Mouse (Mus musculus) macrophage (primary cell): ENCODE data around the gene Trim46. TPM values are rescaled to one million over a fixed set of nuclear protein-coding genes. Genes with fewer than 3 reads are reported as not detected.
A peak's percentile ranks its signal among the peaks of the same experiment; 100 is the strongest.

ENCODE experiments used
- H3K27ac ChIP-seq: fragments of 350-480 bp; formaldehyde crosslinking; 2 replicates; pipeline ENCODE4 v1.9.0; 2021
- H3K36me3 ChIP-seq: fragments of 350-480 bp; formaldehyde crosslinking; 2 replicates; pipeline ENCODE4 v1.9.0; 2021; ENCODE audit errors: inconsistent target
- H3K4me3 ChIP-seq: fragments of 350-480 bp; formaldehyde crosslinking; 2 replicates; pipeline ENCODE4 v1.9.0; 2021; ENCODE audit errors: inconsistent target
- H3K79me2 ChIP-seq: fragments of 350-480 bp; formaldehyde crosslinking; 2 replicates; pipeline ENCODE4 v1.9.0; 2021; ENCODE audit errors: inconsistent target
- WGBS: methylation state at CpG from one replicate; pipeline ENCODE4 v1.1.7; 2026; ENCODE audit warnings: inconsistent platforms; ENCODE audit not compliant: missing documents; 5-methylcytosine and 5-hydroxymethylcytosine counted together
- polyA plus RNA-seq: library from polyadenylated mRNA; stranded (reverse); fragments of 250-400 nt; gene quantifications from 3 replicates; pipeline ENCODE4 v1.2.4, GENCODE M21; 2018; ENCODE audit warnings: inconsistent platforms

Trim46 gene
- polyA plus RNA-seq, 1 experiment from 2014 or later, result not detected

DNA sequence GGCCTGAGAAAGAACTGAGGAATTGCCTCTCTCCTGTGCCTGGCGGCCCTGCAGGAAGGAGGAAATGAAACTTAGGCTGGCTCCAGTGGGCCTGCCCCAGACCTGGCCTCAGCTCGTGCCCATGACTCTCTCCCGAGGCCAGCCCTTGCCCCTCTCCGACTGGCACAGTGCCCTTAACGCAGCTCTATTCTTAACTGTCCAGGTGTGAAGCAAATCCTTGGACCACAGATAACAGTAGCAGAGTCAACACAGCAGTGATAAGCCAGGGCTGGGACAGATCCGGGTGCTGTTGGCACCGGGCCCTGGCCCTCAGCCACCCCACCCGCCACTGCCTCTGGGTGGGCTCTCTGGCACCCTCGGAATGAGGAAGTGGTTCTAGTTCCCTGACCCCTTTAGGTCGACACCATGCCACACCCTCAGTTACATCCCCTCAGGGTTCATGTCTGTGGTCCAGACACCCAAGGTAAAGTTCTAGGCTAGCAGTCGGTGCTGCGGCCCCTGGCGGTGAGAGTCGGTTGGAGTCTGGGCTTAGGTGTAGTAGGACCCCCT is 12.5 kb downstream of the Trim46 start:
- no peak overlapping the region for H3K4me3 ChIP-seq
- H3K36me3 ChIP-seq, result no peaks in the 10 kb centered on the region
- no peak overlapping the region for H3K27ac ChIP-seq
- no peaks in the 10 kb centered on the region for H3K79me2 ChIP-seq
- 16% methylated on average over 14 of the region's 14 CpGs for WGBS

DNA sequence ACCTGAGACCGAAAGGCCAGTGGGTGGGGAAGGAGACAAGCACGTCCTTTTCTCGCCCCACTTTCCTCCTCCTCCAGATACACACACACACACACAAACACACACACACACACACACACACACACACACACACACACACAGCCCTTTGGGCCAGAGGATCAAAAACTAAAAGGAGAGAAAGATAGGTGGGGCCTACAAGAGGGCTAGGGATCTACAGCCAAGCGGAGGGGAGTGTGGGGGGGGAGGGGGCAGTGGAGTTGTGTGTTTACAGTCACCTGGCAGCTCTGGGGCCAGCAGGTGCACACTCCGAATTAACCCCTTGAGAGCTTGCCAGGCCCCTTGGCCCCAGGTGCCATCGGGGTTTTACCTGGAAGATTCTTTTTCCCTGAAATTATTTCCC is 13.5 kb downstream of the Trim46 start:
- H3K79me2 ChIP-seq, result no peaks in the 10 kb centered on the region
- H3K36me3 ChIP-seq, result no peaks in the 10 kb centered on the region
- WGBS, result 97% methylated on average over 3 of the region's 6 CpGs
- H3K27ac ChIP-seq, result no peak overlapping the region
- no peak overlapping the region for H3K4me3 ChIP-seq

DNA sequence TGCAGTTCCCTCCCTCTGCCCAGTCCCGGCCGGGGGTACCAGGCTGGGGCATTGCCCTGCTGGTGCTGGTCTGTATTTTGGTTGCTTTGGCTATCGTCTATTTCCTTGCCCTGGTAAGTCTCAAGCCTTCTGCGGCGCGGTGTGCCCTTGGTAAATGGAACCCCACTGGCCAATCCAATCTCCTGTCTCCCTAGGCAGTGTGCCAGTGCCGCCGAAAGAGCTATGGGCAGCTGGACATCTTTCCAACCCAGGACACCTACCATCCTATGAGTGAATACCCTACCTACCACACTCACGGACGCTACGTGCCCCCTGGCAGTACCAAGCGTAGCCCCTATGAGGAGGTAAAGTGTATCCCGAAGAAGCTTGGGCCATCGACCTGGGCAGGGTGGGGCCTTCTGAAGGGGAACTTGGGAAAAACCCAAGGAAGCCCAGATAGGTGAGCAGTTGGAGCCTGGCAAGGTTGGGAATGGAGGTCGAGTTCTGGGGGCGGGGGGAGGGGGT is 14.3 kb downstream of the Trim46 start:
- H3K4me3 ChIP-seq, result no peak overlapping the region
- no peaks in the 10 kb centered on the region for H3K36me3 ChIP-seq
- WGBS, result 84% methylated on average over 14 of the region's 16 CpGs
- no peaks in the 10 kb centered on the region for H3K79me2 ChIP-seq
- no peak overlapping the region for H3K27ac ChIP-seq

DNA sequence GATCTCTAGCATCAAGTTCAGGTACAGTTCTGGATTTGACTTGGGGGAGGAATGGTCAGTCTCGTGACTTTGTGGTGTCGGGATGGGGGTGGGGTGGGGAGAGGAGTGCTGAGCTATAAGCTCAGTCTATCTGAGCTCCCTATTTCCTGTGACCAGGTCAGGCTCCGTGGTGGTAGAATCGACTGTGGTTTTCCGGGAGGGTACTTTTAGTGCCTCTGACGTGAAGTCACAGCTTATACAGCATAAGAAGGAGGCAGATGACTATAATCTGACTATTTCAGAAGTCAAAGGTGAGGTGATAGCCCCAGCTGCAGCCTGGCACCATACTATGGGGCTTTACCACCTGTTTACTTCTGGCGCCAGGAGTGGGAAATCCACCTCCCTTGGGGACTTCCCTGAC is 14.8 kb downstream of the Trim46 start:
- Histone ChIP-seq H3K27ac (no peak overlapping the region), H3K36me3 (no peaks in the 10 kb centered on the region), H3K4me3 (no peak overlapping the region), H3K79me2 (no peaks in the 10 kb centered on the region)
- 17% methylated on average over 7 of the region's 7 CpGs for WGBS

DNA sequence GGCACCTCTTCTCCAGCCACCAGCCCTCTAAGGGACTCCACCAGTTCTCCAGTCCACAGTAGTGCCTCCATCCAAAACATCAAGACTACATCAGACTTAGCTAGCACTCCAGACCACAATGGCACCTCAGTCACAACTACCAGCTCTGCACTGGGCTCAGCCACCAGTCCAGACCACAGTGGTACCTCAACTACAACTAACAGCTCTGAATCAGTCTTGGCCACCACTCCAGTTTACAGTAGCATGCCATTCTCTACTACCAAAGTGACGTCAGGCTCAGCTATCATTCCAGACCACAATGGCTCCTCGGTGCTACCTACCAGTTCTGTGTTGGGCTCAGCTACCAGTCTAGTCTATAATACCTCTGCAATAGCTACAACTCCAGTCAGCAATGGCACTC is 15.5 kb downstream of the Trim46 start:
- H3K79me2 ChIP-seq, result no peaks in the 10 kb centered on the region
- H3K36me3 ChIP-seq, result no peaks in the 10 kb centered on the region
- 100% methylated on average over 2 of the region's 2 CpGs for WGBS
- H3K4me3 ChIP-seq, result no peak overlapping the region
- H3K27ac ChIP-seq, result no peak overlapping the region

DNA sequence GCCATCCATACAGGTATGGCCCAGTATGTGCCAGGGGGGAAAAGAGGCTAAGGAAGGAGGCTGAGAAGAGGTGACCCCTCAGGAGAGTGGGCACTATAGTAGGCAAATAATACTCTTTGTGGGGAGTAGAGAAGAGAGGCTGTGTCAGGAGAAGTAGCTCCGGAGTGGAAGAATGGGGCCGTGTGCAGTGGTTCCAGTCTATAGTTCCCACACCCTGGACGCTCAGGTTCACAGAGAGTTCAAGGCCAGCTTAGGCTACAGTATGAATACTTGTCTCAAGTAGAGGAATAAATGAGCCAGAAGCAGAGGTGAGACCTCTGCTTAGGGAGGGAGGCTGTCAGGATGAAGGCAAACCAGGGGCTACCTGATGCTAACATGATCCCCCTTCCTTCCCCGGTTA is 16.8 kb downstream of the Trim46 start:
- Histone ChIP-seq H3K4me3 (no peak overlapping the region), H3K36me3 (no peaks in the 10 kb centered on the region), H3K27ac (no peak overlapping the region), H3K79me2 (no peaks in the 10 kb centered on the region)
- 95% methylated on average over 4 of the region's 4 CpGs for WGBS

DNA sequence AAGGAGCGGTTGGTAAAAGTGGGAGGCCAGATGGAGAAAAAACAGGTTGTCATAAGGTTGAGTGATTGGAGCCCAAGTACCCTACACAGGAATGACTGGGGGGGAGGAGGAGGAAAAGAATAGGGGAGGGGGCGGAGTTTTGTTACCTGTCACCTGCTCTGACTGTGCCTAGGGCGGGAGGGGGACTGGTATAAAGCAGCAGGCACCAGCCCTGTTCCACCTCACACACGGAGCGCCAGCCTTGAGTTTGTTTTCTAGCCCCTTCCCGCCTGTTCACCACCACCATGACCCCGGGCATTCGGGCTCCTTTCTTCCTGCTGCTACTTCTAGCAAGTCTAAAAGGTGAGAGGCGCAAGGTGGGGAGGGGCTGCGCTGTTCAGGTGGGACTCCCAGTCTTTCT is 17.3 kb downstream of the Trim46 start, which contains the start of gene Muc1:
Gene Muc1 (plus strand): TSS at position 222 of the 400 bp plus-strand sequence.
- Histone ChIP-seq H3K36me3 (no peaks in the 10 kb centered on the region), H3K4me3 (peak within 1 kb of the TSS; percentile 37), H3K27ac (no peak within 1 kb of the TSS), H3K79me2 (no peaks in the 10 kb centered on the region)
- WGBS, result 63% methylated on average over 10 of the region's 10 CpGs

DNA sequence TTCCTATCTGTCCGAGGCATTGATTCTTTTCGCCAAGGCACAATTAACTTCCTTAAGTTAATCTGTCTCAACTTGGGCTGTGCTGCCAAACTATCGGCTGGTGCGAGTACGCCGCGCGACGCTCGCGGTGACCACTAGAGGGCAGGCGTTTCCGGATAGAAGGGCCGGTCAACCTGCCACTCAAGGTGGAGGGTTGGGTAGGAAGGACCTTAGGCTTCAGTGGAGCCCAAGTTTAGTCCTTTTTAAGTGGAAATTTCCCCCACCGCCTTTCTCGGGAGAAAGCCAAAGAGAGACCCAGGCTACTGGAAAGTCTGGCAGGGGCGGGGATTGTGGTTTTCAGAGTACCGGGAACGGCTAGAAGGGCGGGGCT is 17.9 kb downstream of the Trim46 start:
- Histone ChIP-seq H3K4me3 (peak overlapping the region; percentile 37), H3K27ac (no peak overlapping the region), H3K79me2 (no peaks in the 10 kb centered on the region), H3K36me3 (no peaks in the 10 kb centered on the region)
- 2% methylated on average over 20 of the region's 20 CpGs for WGBS

DNA sequence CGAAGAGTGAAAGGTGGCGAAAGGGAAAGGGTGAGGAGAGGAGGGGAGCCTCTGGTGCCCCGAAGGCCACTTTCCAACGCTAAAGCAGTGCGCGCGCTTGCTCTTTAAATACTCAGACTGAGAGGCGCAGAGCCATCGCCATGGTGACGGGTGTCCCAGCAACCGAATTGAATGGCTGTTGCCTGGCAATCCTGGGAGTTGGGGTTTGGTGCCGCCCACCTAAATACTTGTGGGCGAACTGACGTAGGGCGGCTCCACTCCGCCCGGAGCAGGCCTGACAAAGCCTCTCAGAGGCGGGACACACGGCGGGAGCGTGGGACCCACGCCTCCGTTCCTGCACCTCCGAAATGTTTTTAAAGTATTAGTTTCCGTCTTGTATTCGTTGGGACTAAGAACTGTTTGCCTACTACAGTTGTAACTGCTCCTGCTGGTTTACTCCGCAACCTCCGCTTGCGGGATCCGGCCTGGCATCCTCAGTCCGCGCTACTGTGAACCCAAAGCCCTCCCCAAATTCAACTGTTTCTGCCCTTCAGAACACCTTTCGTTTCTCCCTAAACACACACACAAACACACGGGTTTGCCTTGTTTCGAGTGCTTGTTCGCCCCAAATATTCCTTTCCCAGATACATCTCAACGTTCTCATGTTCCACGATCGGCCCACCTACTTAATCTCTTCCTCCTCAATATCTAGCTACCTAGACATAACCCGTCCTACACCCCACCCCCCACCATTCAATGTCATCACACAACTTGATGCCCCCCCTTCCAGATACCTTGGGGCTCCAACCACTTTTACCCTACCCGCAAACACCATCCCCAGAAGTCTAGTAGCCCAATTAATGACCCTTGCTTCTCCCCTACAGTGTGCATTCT is 18.6 kb downstream of the Trim46 start:
- Histone ChIP-seq H3K4me3 (peak overlapping the region; percentile 37; the same call in 1 of the 2 replicates), H3K36me3 (no peaks in the 10 kb centered on the region), H3K79me2 (no peaks in the 10 kb centered on the region), H3K27ac (no peak overlapping the region)
- 15% methylated on average over 41 of the region's 41 CpGs for WGBS

DNA sequence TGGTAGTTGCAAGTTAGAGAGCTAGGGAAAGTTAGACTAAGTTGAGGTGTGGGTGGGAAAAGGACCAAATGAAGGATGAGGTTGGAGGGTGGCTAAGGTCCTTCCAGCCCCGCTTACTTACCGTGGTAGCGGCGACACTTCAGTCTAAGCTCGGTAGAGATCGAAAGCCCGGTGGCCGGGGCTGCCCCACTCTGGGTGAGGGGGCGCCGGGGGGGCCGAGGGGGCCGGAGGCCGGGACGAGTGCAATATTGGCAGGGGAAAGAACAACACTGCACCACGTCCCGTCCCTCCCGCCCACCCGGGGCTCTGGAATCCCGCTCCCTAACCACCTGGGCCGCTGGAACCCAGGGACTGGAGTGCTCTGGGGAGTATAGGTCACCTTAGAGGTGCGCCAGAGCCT is 19.2 kb downstream of the Trim46 start, which contains the start of gene Mtx1:
Gene Mtx1 (minus strand): TSS at position 189 of the 400 bp plus-strand sequence.
- WGBS, result 26% methylated on average over 20 of the region's 21 CpGs
- no peak within 1 kb of the TSS for H3K27ac ChIP-seq
- H3K79me2 ChIP-seq, result no peaks in the 10 kb centered on the region
- H3K36me3 ChIP-seq, result no peaks in the 10 kb centered on the region
- H3K4me3 ChIP-seq, result no peak within 1 kb of the TSS; the same call in 1 of the 2 replicates

DNA sequence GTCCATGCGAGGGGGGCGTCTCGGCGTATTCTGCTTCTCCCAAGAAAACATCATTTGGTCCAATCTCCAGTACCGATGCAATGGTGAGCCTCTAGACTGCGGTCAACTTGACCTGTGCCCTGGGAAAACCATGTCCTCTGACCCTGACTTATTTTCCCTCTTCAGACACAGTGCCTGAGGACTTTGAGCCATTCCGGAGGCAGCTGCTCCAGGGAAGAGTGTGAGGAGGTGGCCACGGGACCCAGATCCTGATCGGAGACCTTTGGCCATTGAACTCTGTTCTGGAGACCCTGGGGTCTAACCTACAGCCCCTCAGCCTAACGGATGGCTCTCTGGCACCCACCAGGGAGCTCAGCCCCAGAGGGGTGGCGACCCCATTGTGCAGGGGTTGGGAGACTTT is 19.7 kb downstream of the Trim46 start:
- no peaks in the 10 kb centered on the region for H3K36me3 ChIP-seq
- 96% methylated on average over 11 of the region's 11 CpGs for whole genome bisulfite sequencing

DNA sequence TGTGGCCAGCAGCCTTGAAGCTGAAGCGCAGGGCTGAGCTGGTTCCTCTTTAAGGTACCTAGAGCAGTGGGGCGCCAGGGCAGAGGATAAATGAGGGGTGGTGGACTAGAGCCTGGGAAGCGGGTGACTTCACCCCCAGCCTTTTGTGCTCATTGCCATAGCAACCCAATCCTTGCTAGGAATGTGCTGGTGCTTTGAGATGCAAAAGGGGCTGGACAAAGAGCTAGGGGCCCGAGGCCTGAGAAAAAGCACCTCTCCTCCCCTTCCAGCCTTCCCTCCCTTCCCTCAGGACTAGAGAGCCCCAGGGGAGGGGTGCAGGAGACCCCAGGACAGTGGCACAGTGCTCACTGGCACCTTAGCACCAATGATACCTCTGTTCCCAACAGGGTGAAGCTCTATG is 20.2 kb downstream of the Trim46 start:
- Histone ChIP-seq H3K79me2 (no peaks in the 10 kb centered on the region), H3K27ac (no peak overlapping the region), H3K4me3 (no peak overlapping the region), H3K36me3 (no peaks in the 10 kb centered on the region)
- 64% methylated on average over 4 of the region's 4 CpGs for WGBS

More for the DNA sequence above, 19.7 kb downstream of the Trim46 start:
- Histone ChIP-seq H3K4me3 (no peak overlapping the region), H3K79me2 (no peaks in the 10 kb centered on the region), H3K27ac (no peak overlapping the region)

DNA sequence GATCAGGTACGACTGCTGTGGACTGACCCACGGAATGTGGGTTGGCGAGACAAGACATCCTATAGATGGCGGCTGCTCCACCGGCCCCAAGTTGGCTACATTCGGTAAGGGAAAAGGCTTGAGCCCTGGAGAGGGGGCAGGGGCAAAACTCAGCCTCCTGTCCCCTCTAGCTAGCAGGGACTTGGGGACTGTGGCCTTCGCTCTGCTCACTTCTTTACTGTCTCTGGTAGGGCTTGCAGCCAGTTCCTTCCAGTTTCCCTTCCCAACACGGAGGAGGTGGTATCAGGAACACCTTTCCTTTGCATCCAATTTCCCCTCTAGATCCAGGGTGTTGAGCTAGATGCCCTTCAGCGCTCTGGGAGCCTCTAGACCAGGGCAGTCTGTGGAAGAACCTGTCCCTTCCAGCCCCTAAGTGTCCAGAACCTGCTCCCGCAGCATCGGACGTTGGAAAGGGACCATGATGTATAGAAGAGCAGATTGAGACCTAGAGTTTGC is 20.7 kb downstream of the Trim46 start:
- H3K79me2 ChIP-seq, result no peaks in the 10 kb centered on the region
- no peak overlapping the region for H3K4me3 ChIP-seq
- H3K27ac ChIP-seq, result no peak overlapping the region
- no peaks in the 10 kb centered on the region for H3K36me3 ChIP-seq
- WGBS, result 92% methylated on average over 12 of the region's 12 CpGs

DNA sequence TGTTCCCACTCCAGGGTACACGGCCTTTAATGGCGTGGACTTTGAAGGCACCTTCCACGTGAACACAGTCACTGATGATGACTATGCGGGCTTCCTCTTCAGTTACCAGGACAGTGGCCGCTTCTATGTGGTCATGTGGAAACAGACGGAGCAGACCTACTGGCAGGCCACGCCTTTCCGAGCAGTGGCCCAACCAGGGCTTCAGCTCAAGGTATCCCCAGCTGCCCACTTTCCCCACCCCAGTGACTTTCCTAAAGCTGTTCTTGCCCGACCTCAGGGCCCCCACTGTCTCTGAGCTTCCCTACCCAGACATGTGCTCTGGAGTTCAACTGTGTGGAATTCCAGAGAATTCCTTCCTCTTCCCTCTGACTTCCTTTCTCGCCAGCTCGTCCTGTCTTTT is 21.3 kb downstream of the Trim46 start:
- Histone ChIP-seq H3K36me3 (no peaks in the 10 kb centered on the region), H3K4me3 (no peak overlapping the region), H3K79me2 (no peaks in the 10 kb centered on the region), H3K27ac (no peak overlapping the region)
- WGBS, result 76% methylated on average over 11 of the region's 11 CpGs

DNA sequence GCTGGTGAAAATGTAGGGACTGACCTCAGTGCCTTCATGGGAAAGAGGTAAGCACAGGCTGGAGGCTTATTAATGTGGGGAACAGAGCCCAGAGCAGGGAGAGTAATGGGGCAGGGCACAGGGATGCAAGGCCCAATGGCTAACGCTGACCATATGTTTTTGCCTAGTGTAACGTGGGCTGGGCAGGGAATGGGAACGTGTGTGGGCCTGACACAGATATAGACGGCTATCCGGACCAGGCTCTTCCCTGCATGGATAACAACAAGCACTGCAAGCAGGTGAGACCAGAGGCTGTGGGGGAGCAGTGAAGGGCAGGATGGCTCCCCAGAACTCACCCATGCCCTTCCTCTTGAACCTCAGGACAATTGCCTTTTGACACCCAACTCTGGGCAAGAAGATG is 24.9 kb downstream of the Trim46 start:
- WGBS, result 96% methylated on average over 5 of the region's 5 CpGs
- Histone ChIP-seq H3K79me2 (no peaks in the 10 kb centered on the region), H3K36me3 (no peaks in the 10 kb centered on the region), H3K4me3 (no peak overlapping the region), H3K27ac (no peak overlapping the region)
